13 mouse cellular contexts compared by ENCODE assay signal in the genomic region with DNA sequence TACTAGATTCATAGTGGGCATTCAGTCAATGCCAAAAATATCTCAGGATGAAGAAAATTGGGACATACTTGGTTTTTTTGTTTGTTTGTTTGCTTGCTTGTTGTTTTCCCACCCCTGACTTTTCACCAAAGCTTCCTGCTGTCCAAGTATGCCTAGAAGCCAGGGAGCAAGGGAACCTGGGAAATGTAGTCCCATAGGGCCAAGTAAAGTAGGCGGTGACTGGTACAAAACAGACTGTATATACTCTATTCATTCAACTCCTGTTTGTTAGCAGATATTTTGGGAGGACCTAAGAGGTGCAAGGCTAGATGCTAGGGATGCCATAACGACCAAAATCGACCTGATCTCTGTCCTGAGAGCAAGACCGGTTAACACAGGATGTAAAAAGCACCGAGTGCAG. TPM values are rescaled to one million over a fixed set of nuclear protein-coding genes. Genes with fewer than 3 reads are reported as not detected.
DNase-seq lines count a peak whose midpoint lies in the region; ATAC-seq and TF ChIP-seq lines count a peak whose summit lies in the region.
"Had no signal": no experiment of that assay in that cellular context is flagged by ENCODE, and none has a peak within 500 bp of the region (broad histone marks: within the 10 kb centered on the region; RNA-seq: fewer than 3 reads in every experiment).

No protein-coding gene starts in this region.

- 42% methylated on average over 5 of the region's 5 CpGs for WGBS in heart, embryonic 12.5 days
- WGBS in heart, adult 2 months = 41% methylated on average over 5 of the region's 5 CpGs
- WGBS in embryonic facial prominence, embryonic 14.5 days = 53% methylated on average over 5 of the region's 5 CpGs

- H3K4me3 ChIP-seq in heart, embryonic 12.5 days = no peak overlapping the region
- no peak overlapping the region for H3K4me3 ChIP-seq in heart, adult 2 months
- H3K4me3 ChIP-seq in layer of hippocampus, adult 2 months = peak overlapping the region; percentile 38
- H3K4me3 ChIP-seq in embryonic facial prominence, embryonic 14.5 days (ENCODE audit: low read depth, low read length) = no peak overlapping the region
- no peak overlapping the region for H3K4me3 ChIP-seq in myocyte
- H3K4me3 ChIP-seq: erythroblast, embryonic 14.5 days had no signal

- no peaks in the 10 kb centered on the region for H3K79me2 ChIP-seq in heart, adult 2 months (replicated peaks; ENCODE audit: control insufficient read depth, insufficient read depth, low read length)
- H3K79me2 ChIP-seq in myocyte (ENCODE audit: control insufficient read depth, insufficient read depth) = no peaks in the 10 kb centered on the region

- H3K9me3 ChIP-seq in heart, embryonic 12.5 days (replicated peaks) = no peaks in the 10 kb centered on the region
- H3K9me3 ChIP-seq in embryonic facial prominence, embryonic 14.5 days (ENCODE audit: control insufficient read depth, low read length) = no peaks in the 10 kb centered on the region

- peaks cover 5% of the 10 kb centered on the region; the same call in 1 of the 2 replicates for H3K36me3 ChIP-seq in heart, embryonic 12.5 days
- no peaks in the 10 kb centered on the region for H3K36me3 ChIP-seq in heart, adult 2 months (ENCODE audit: control insufficient read depth, insufficient read depth, low read length)
- H3K36me3 ChIP-seq in embryonic facial prominence, embryonic 14.5 days (ENCODE audit: control insufficient read depth, insufficient read depth, low read length) = peaks cover 13% of the 10 kb centered on the region
- H3K36me3 ChIP-seq in myocyte (ENCODE audit: control insufficient read depth, insufficient read depth) = peaks cover 16% of the 10 kb centered on the region

- H3ac ChIP-seq in myocyte (ENCODE audit: control insufficient read depth, insufficient read length) = no peak overlapping the region

- ATAC-seq in heart, embryonic 12.5 days (ENCODE audit: insufficient number of reproducible peaks, low FRiP score) = no peak
- no peak for ATAC-seq in embryonic facial prominence, embryonic 14.5 days (ENCODE audit: low read depth)

- H3K9ac ChIP-seq in heart, embryonic 12.5 days = no peak overlapping the region
- H3K9ac ChIP-seq in heart, adult 2 months (ENCODE audit: low read depth, low read length) = no peak overlapping the region
- no peak overlapping the region for H3K9ac ChIP-seq in embryonic facial prominence, embryonic 14.5 days (ENCODE audit: low read depth, low read length)
- H3K9ac ChIP-seq: liver, embryonic 14.5 days had no signal

- intact Hi-C loops in heart, adult 2 months (cut with DNase I) = no loop called here

- TF ChIP-seq CTCF in heart, adult 2 months (IDR thresholded peaks at IDR 0.05) = no peak
- no peak for TF ChIP-seq CTCF in layer of hippocampus, adult 2 months (conservative IDR thresholded peaks at IDR 0.05)

- TF ChIP-seq POLR2A in heart, adult 2 months (IDR thresholded peaks at IDR 0.05; ENCODE audit: insufficient read depth, low read depth, low read length) = no peak
- no peak for TF ChIP-seq POLR2A in myocyte (IDR thresholded peaks at IDR 0.05; ENCODE audit: insufficient read length, low read depth)

- H3K27me3 ChIP-seq in heart, embryonic 12.5 days (replicated peaks) = no peaks in the 10 kb centered on the region
- no peaks in the 10 kb centered on the region for H3K27me3 ChIP-seq in heart, adult 2 months (ENCODE audit: control insufficient read depth, insufficient read depth, low read length)
- no peaks in the 10 kb centered on the region for H3K27me3 ChIP-seq in embryonic facial prominence, embryonic 14.5 days (replicated peaks; ENCODE audit: control insufficient read depth, insufficient read depth, low read length)
- no peaks in the 10 kb centered on the region for H3K27me3 ChIP-seq in myocyte (ENCODE audit: control insufficient read depth, insufficient read depth, insufficient read length)

- no peak for TF ChIP-seq EP300 in heart, adult 2 months (IDR thresholded peaks at IDR 0.05; ENCODE audit: insufficient read depth, low read depth, low read length)

- H3K27ac ChIP-seq in heart, embryonic 12.5 days (ENCODE audit: poor library complexity, severe bottlenecking) = no peak overlapping the region
- H3K27ac ChIP-seq in heart, adult 2 months = no peak overlapping the region
- no peak overlapping the region for H3K27ac ChIP-seq in layer of hippocampus, adult 2 months
- no peak overlapping the region for H3K27ac ChIP-seq in embryonic facial prominence, embryonic 14.5 days (replicated peaks; ENCODE audit: low read depth, low read length)
- H3K27ac ChIP-seq: liver, embryonic 14.5 days had no signal

- H3K4me1 ChIP-seq in heart, embryonic 12.5 days (replicated peaks) = no peaks in the 10 kb centered on the region
- H3K4me1 ChIP-seq in heart, adult 2 months (ENCODE audit: control insufficient read depth, insufficient read depth, low read length) = no peaks in the 10 kb centered on the region
- no peaks in the 10 kb centered on the region for H3K4me1 ChIP-seq in embryonic facial prominence, embryonic 14.5 days (ENCODE audit: control insufficient read depth, insufficient read depth, low read length)

- DNase-seq in heart, adult 2 months = no peak
- no peak for DNase-seq in layer of hippocampus, adult 2 months (ENCODE audit: low spot score in 2 of 2)
- no peak for DNase-seq in layer of hippocampus, postnatal 10 days (ENCODE audit: low spot score in 2 of 2)
- DNase-seq in embryonic facial prominence, embryonic 14.5 days (ENCODE audit: low spot score) = no peak
- no peak for DNase-seq in left cerebral cortex, adult 11 months (ENCODE audit: low spot score)
- no peak for DNase-seq in testis, postnatal 14 days (ENCODE audit: low spot score)
- DNase-seq: cerebellum, adult 8-10 months; thymus, postnatal 36 days had no signal

- peak overlapping the region; percentile 30 for H3K4me2 ChIP-seq in heart, embryonic 12.5 days
- H3K4me2 ChIP-seq in embryonic facial prominence, embryonic 14.5 days (ENCODE audit: low read depth, low read length) = 0 out of 2 replicates have a peak overlapping the region, but pooled peaks have one; percentile 10
- peak overlapping the region; percentile 19 for H3K4me2 ChIP-seq in myocyte (ENCODE audit: low read depth)

TF ChIP-seq in myocyte, 11 proteins besides CTCF, POLR2A, EP300 and RAD21:
- TF ChIP-seq CEBPB (IDR thresholded peaks at IDR 0.05; ENCODE audit: insufficient read depth, poor library complexity, severe bottlenecking) = no peak
- TF ChIP-seq USF1 (IDR thresholded peaks at IDR 0.05; ENCODE audit: low read depth) = no peak
- TF ChIP-seq SRF (IDR thresholded peaks at IDR 0.05; ENCODE audit: control insufficient read depth, insufficient read length, low read depth) = no peak

RNA-seq across cellular contexts. Expression of gene Slc45a2, which starts 0.7 kb away (rescaled TPM):
- 0.08 TPM in 1 of 2 replicates, not detected in the other for polyA plus RNA-seq in heart, embryonic 12.5 days (2016; fragmentation: Nextera tagmentation; extraction: Ambion mirVana)
- not detected for total RNA-seq in heart, adult 2 months (2021)
- polyA plus RNA-seq in heart, adult 2 months (2012; rRNA removed) = 0.06 TPM in 1 of 2 replicates, not detected in the other
- not detected for total RNA-seq in layer of hippocampus, adult 2 months (2021)
- not detected for total RNA-seq in layer of hippocampus, postnatal 10 days (2021)
- 0.86 and 1.1 TPM in 2 replicates for polyA plus RNA-seq in embryonic facial prominence, embryonic 14.5 days (2014; fragmentation: Nextera tagmentation; extraction: Ambion mirVana)
- not detected for polyA plus RNA-seq in myocyte (2012; fragmentation: generic; extraction: Trizol)
- total RNA-seq: left cerebral cortex, postnatal 14 days had no signal
- polyA plus RNA-seq: erythroblast, embryonic 14.5 days had no signal

RNA-seq across cellular contexts. Expression of gene Amacr, which starts 18.3 kb away (rescaled TPM):
- 13.2 and 13.8 TPM in 2 replicates for polyA plus RNA-seq in heart, embryonic 12.5 days (2016; fragmentation: Nextera tagmentation; extraction: Ambion mirVana)
- total RNA-seq in heart, adult 2 months (2021) = 10 to 100 TPM; 34.0 to 37.8 TPM
- 18.7 and 31.5 TPM in 2 replicates for polyA plus RNA-seq in heart, adult 2 months (2012; rRNA removed)
- total RNA-seq in layer of hippocampus, adult 2 months (2021) = 10 to 100 TPM; 11.1 to 12.0 TPM
- total RNA-seq in layer of hippocampus, postnatal 10 days (2021) = 1 to 10 TPM; 6.8 to 8.2 TPM
- polyA plus RNA-seq in embryonic facial prominence, embryonic 14.5 days (2014; fragmentation: Nextera tagmentation; extraction: Ambion mirVana) = 27.9 and 28.6 TPM in 2 replicates
- polyA plus RNA-seq in myocyte (2012; fragmentation: generic; extraction: Trizol) = 61.7 TPM

RNA-seq across cellular contexts. Expression of gene Rxfp3, which starts 38.0 kb away (rescaled TPM):
- 0.06 TPM in 2 replicates for polyA plus RNA-seq in heart, embryonic 12.5 days (2016; fragmentation: Nextera tagmentation; extraction: Ambion mirVana)
- total RNA-seq in heart, adult 2 months (2021) = under 1 TPM; 0.05 to 0.09 TPM
- polyA plus RNA-seq in heart, adult 2 months (2012; rRNA removed) = 0.06 and 0.08 TPM in 2 replicates
- total RNA-seq in layer of hippocampus, adult 2 months (2021) = 1 to 10 TPM; 5.2 to 5.5 TPM
- 1 to 10 TPM; 5.6 to 6.6 TPM for total RNA-seq in layer of hippocampus, postnatal 10 days (2021)
- polyA plus RNA-seq in embryonic facial prominence, embryonic 14.5 days (2014; fragmentation: Nextera tagmentation; extraction: Ambion mirVana) = 1.2 and 1.6 TPM in 2 replicates
- polyA plus RNA-seq in myocyte (2012; fragmentation: generic; extraction: Trizol) = 0.02 TPM
- polyA plus RNA-seq: erythroblast, embryonic 14.5 days; liver, embryonic 14.5 days had no signal

RNA-seq across cellular contexts. Expression of gene C1qtnf3, which starts 47.7 kb away (rescaled TPM):
- 0.14 and 0.28 TPM in 2 replicates for polyA plus RNA-seq in heart, embryonic 12.5 days (2016; fragmentation: Nextera tagmentation; extraction: Ambion mirVana)
- total RNA-seq in heart, adult 2 months (2021) = not detected
- 0.12 and 0.27 TPM in 2 replicates for polyA plus RNA-seq in heart, adult 2 months (2012; rRNA removed)
- total RNA-seq in layer of hippocampus, adult 2 months (2021) = not detected
- total RNA-seq in layer of hippocampus, postnatal 10 days (2021) = under 1 TPM; 0.49 to 0.53 TPM
- 115 and 159 TPM in 2 replicates for polyA plus RNA-seq in embryonic facial prominence, embryonic 14.5 days (2014; fragmentation: Nextera tagmentation; extraction: Ambion mirVana)
- polyA plus RNA-seq in myocyte (2012; fragmentation: generic; extraction: Trizol) = 77.5 TPM
- polyA plus RNA-seq: erythroblast, embryonic 14.5 days had no signal
